Mouse (Mus musculus) G1E (cell line): ENCODE results near the gene Shank2. TPM values are rescaled to one million over a fixed set of nuclear protein-coding genes. Genes with fewer than 3 reads are reported as not detected.

Experiments
- ATAC-seq: 2 replicates; pipeline ENCODE4 v1.8.0; 2016; ENCODE audit warnings: mild to moderate bottlenecking; ENCODE audit not compliant: insufficient number of reproducible peaks, poor library complexity, low FRiP score, severe bottlenecking; ENCODE audit errors: extremely low read depth
- DNase-seq: peaks from one replicate; pipeline ENCODE4 v3.0.0; 2012; ENCODE audit warnings: low spot score
- H3K27me3 ChIP-seq: 2 replicates; pipeline ENCODE4 v1.6.1; 2012; ENCODE audit warnings: mild to moderate bottlenecking, low read length, inconsistent platforms; ENCODE audit not compliant: insufficient read depth
- H3K36me3 ChIP-seq: replicated peaks from 2 replicates; pipeline ENCODE3; 2012; ENCODE audit warnings: mild to moderate bottlenecking, inconsistent platforms
- H3K4me1 ChIP-seq: 2 replicates; pipeline ENCODE4 v1.6.1; 2012; ENCODE audit warnings: low read depth, low read length, inconsistent platforms, mixed read lengths; ENCODE audit not compliant: insufficient read depth
- H3K4me3 ChIP-seq: 2 replicates; pipeline ENCODE4 v1.5.1; 2012; ENCODE audit warnings: low read depth, mild to moderate bottlenecking, inconsistent platforms, low read length, moderate library complexity, mixed read lengths
- H3K9me3 ChIP-seq: replicated peaks from 2 replicates; pipeline ENCODE4 v1.6.1; 2012; ENCODE audit warnings: inconsistent platforms
- CTCF ChIP-seq: IDR thresholded peaks from 2 replicates; pipeline ENCODE4 v1.5.1; 2012; ENCODE audit warnings: low read depth, low read length, inconsistent platforms, mixed read lengths
- GATA1 ChIP-seq: IDR thresholded peaks from 2 replicates; pipeline ENCODE4 v1.6.1; 2012; ENCODE audit warnings: borderline replicate concordance, low read length, inconsistent platforms, mixed read lengths
- GATA2 ChIP-seq: IDR thresholded peaks from 2 replicates; pipeline ENCODE4 v1.6.1; 2012; ENCODE audit warnings: low read depth, low read length, inconsistent platforms, borderline replicate concordance
- POLR2AphosphoS5 ChIP-seq: IDR thresholded peaks from 2 replicates; pipeline ENCODE4 v1.6.1; 2012; ENCODE audit warnings: low read depth, low read length, inconsistent platforms; ENCODE audit not compliant: insufficient replicate concordance
- TAL1 ChIP-seq: conservative IDR thresholded peaks from 2 replicates; pipeline ENCODE4 v1.6.1; 2012; ENCODE audit warnings: low read depth, low read length, inconsistent platforms, mixed read lengths
- polyA plus RNA-seq: library from polyadenylated mRNA; stranded (reverse); fragments of >175 nt; gene quantifications from 2 replicates; pipeline ENCODE4 v1.2.3, GENCODE M21; 2012
- total RNA-seq, 2 experiments: library from RNA; stranded (forward) in 1 of 2; stranded (reverse) in 1 of 2; fragments of 200-1000 nt in 1 of 2; fragments of >200 nt in 1 of 2; fragmentation: Nextera tagmentation in 1 of 2; gene quantifications; 2 replicates each; pipeline ENCODE4 v1.2.3; 2014 to 2017

The Shank2 gene
- total and polyA plus RNA-seq, 3 experiments, result 0.05 TPM; not detected in 2

DNA sequence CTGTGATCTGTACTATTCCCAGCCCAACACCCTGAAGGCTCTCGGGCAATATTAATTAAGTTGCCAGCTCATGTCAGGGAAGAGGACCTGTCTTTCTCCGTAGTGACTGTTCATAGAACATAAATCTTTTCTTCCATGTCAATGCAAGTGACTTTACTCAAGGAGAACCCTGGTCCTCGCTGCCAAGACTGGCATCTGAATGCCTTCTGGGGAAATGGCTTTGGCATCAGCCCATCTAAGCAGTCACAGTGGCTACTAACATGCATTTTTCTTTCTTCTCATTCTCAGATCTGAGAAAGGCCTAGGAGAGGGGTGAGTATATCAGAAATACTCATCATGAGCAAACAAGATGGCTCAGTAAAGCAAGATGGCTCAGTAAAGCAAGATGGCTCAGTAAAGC, 138.7 kb downstream of the Shank2 start:
- Histone ChIP-seq H3K4me1 (no peaks in the 10 kb centered on the region), H3K4me3 (no peak overlapping the region), H3K9me3 (no peaks in the 10 kb centered on the region), H3K36me3 (no peaks in the 10 kb centered on the region), H3K27me3 (peaks cover 3% of the 10 kb centered on the region)
- ATAC-seq (no peak), DNase-seq (no peak)
- TF ChIP-seq POLR2AphosphoS5, result no peak
- TF ChIP-seq TAL1, result no peak
- no peak for TF ChIP-seq GATA1
- TF ChIP-seq GATA2, result no peak
- TF ChIP-seq CTCF, result no peak

DNA sequence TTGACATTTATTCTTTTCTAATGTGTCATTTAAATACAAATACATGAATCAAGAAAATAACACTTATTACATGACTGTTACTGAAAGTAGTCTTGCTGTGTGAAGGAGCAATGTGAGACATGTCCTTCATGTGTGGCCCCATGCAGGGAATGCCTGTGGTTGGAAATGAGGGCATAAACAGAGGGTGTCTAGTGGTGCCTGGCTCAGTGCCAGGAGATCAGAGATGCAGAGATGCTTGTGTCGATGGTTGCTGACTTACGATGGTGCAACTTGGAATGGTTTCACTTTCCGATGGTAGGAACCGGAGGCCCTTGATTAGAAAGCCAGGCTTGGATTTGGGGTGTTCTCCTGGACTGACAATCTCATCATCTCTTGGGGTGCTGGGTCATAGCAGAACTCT, 140.3 kb downstream of the Shank2 start:
- H3K27me3 ChIP-seq, result peaks cover 3% of the 10 kb centered on the region; the same call in 1 of the 2 replicates
- no peaks in the 10 kb centered on the region for H3K9me3 ChIP-seq
- TF ChIP-seq GATA1, result no peak
- TF ChIP-seq GATA2, result no peak
- no peak for TF ChIP-seq POLR2AphosphoS5
- no peak for ATAC-seq
- H3K36me3 ChIP-seq, result no peaks in the 10 kb centered on the region
- H3K4me1 ChIP-seq, result no peaks in the 10 kb centered on the region
- DNase-seq, result no peak
- no peak overlapping the region for H3K4me3 ChIP-seq

DNA sequence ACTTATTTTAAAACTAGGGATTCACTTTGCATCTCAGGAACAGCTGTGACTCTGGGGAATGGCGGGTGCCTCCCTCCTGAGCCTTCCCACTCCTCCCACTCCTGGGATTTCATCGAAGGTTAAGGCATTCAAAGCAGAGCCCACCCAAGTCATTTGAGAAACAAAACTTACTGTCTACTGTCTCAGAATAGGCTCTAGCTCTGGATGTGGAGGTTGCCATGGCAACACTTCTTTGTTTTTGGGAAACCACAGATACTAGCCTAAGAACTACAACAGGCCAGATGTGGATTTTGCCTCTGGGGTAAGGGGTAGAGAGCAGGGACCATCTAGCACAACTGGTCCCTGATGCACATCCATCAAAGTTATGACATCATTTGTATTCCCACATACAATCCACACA, 142.2 kb downstream of the Shank2 start:
- Histone ChIP-seq H3K36me3 (no peaks in the 10 kb centered on the region), H3K4me3 (no peak overlapping the region), H3K27me3 (no peaks in the 10 kb centered on the region; the same call in 1 of the 2 replicates), H3K9me3 (no peaks in the 10 kb centered on the region), H3K4me1 (no peaks in the 10 kb centered on the region)
- DNase-seq, result no peak
- ATAC-seq, result no peak
- no peak for TF ChIP-seq CTCF
- no peak for TF ChIP-seq POLR2AphosphoS5
- no peak for TF ChIP-seq GATA1
- TF ChIP-seq TAL1, result no peak
- TF ChIP-seq GATA2, result no peak

DNA sequence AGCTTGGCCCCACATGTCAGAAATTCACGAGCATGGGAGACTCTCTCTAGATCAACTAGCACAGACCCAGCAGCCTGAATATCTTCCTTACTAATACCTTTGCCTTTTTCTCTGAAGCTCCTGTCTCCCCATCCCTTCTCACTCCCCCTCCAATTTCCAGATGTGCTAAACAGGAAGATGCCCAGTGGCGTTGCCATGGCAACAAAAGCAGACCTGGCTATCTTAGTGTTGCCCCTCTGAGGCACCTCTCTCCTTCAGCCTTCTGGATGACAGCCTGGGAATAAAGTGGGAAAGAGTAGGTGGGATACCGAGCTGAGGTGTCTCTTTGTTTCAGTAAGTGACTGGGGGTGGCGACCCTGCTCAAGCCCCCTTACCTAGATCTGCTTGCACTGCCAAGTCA, 146.4 kb downstream of the Shank2 start:
- H3K27me3 ChIP-seq, result peaks cover 3% of the 10 kb centered on the region
- DNase-seq (no peak), ATAC-seq (no peak)
- no peaks in the 10 kb centered on the region for H3K9me3 ChIP-seq
- no peaks in the 10 kb centered on the region for H3K36me3 ChIP-seq
- no peak overlapping the region for H3K4me3 ChIP-seq
- no peak for TF ChIP-seq GATA2
- no peak for TF ChIP-seq POLR2AphosphoS5
- H3K4me1 ChIP-seq, result no peaks in the 10 kb centered on the region

DNA sequence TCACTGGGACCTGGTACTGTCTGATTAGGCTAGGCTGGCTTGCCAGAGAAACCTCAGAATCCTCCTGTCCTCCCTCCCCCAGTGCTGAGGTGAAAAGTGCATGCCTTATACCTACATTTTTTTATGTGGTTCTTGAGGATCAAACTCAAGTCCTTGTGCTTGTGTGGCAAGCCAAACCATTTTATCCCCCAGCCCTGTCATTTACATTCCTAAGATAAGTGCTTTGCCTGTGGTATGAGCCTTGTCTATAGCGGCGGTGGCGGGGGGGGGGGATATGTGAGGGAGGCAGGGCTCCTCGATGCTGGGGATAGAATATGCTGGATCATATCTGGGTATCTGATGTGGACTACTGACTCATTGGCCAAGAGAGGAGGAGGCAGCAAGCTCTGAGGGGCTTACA, 151.4 kb downstream of the Shank2 start:
- no peaks in the 10 kb centered on the region for H3K36me3 ChIP-seq
- peaks cover 6% of the 10 kb centered on the region for H3K27me3 ChIP-seq
- no peak for DNase-seq
- no peak overlapping the region for H3K4me3 ChIP-seq
- H3K9me3 ChIP-seq, result no peaks in the 10 kb centered on the region
- TF ChIP-seq POLR2AphosphoS5 (no peak), GATA2 (no peak), CTCF (no peak), GATA1 (no peak), TAL1 (no peak)
- no peaks in the 10 kb centered on the region for H3K4me1 ChIP-seq
- ATAC-seq, result no peak

DNA sequence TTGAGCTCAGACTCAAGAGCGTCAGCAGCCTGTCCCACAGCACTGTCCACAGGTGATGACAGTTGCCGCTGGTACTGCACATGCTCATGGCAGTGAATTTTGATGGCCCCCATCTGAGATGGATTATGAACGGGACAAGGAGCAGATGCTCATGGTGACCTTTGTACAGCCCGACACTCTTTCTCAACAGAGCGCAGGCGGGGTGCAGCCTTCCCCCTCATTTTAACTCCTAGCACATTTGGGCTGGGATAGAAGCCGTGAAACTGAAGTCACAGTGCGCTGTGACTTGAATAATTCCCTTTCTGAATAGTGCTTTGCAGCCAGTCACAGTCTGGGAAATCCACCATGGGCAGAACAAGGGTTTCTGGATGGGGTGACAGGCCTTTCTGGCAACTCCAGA, 152.0 kb downstream of the Shank2 start:
- Histone ChIP-seq H3K4me3 (no peak overlapping the region), H3K27me3 (peaks cover 6% of the 10 kb centered on the region), H3K4me1 (no peaks in the 10 kb centered on the region), H3K9me3 (no peaks in the 10 kb centered on the region), H3K36me3 (no peaks in the 10 kb centered on the region)
- TF ChIP-seq TAL1, result no peak
- TF ChIP-seq POLR2AphosphoS5, result no peak
- no peak for TF ChIP-seq CTCF
- TF ChIP-seq GATA2, result no peak
- no peak for TF ChIP-seq GATA1
- no peak for ATAC-seq
- DNase-seq, result no peak

DNA sequence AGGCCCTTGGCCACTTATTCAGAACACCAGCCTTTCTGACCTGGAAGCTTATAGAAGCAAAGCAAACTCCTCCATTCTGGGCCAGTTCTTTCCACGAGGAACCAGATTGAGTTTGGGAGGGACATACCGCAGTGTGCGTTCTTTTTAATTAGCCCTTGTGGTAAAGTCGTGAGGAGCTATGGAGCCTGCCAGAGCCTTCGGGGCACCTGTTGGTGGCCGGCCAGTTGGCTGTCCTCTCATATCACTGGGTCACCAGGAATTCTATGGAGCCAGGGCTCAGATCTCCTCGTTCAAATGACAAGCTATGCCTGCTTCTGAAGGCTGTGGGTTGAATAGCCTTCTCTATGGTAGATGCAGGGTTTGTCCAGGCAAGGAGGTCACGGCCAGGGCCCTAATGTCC, 156.2 kb downstream of the Shank2 start:
- ATAC-seq (no peak), DNase-seq (no peak)
- Histone ChIP-seq H3K9me3 (no peaks in the 10 kb centered on the region), H3K4me3 (no peak overlapping the region), H3K36me3 (no peaks in the 10 kb centered on the region), H3K27me3 (peaks cover 6% of the 10 kb centered on the region), H3K4me1 (no peaks in the 10 kb centered on the region)
- TF ChIP-seq GATA2, result no peak
